Mouse (Mus musculus): ENCODE measurements around the gene H2-Ke6. TPM values are rescaled to one million over a fixed set of nuclear protein-coding genes. Genes with fewer than 3 reads are reported as not detected.

The H2-Ke6 gene
- polyA plus RNA-seq, 1 experiment from 2014 or later = 110 TPM

DNA sequence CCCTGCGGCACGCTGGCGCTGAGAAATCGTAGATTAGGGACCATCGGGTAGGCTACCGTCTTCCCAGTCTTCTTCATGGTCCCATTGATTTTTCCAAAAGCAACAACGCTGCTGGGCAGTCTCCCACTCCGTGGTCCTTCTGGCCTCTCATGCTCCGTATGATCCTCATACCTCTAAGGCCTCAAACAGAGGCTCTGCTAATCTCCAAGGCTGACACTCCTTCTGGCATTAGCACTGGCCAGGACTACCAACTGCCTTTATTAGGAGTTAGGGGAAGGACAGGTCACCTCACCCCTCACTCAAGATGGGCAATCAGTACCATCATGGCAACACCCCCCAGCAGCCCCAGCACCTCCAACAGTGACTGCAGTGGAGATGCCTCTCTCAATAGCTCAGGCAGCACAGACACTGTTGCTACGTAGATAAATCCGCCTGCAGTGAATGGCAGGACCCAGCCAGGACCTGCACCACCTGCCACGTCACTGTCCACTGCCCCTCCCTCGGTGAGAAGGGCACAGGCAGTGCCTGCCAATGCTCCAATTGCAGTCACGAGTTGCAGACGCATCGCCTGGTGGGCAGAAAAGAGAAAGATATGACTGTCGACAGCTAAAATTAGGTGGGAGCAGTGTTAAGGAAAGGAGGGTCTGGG, 765 bp upstream of the H2-Ke6 start:
- no peak for ATAC-seq (ENCODE audit: low FRiP score, low read depth)
- WGBS = 45% methylated on average over 17 of the region's 17 CpGs
- H3K9ac ChIP-seq (replicated peaks) = peak overlapping the region; percentile 32; the same call in 1 of the 2 replicates

DNA sequence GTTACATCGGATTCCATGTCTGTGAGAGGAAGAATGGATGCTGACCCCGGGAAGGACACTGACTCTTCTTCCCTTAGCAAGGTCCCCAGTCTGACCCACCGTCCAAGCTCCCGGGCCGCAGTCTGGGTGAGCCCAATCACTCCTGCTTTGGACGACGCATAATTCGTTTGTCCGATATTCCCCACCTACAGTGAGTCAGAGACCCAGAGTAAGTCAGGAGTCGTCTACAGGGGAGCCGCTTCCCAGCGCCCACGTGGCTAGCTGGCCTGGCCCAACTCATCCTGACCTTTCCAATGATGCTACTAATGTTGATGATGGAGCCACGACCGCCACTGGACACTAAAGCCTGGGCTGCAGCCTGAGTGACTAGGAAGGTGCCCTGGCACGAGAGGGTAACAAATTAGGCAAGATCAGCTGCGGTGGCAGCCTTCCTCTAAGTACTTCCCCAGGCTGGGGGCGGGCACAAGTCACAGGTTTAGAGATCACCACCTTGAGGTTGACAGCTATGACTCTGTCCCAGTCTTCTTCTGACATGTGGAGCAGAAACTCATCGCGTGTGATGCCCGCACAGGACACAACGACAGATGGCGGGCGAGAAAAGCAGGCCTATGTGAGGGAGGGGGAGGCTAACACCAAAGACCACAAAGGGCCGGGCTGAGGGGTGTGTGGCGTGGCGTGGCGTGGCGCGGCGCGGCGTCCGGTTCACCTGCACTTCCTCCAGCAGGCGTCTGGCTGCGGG, 774 bp downstream of the H2-Ke6 start:
- no peak for ATAC-seq (ENCODE audit: low FRiP score, low read depth)
- H3K36me3 ChIP-seq = peaks cover 32% of the 10 kb centered on the region
- peak overlapping the region; percentile 96 for H3K27ac ChIP-seq (replicated peaks)
- H3K4me2 ChIP-seq (replicated peaks) = peak overlapping the region; percentile 88
- no peaks in the 10 kb centered on the region for H3K9me3 ChIP-seq
- peak overlapping the region; percentile 88 for H3K9ac ChIP-seq (replicated peaks)
- no peaks in the 10 kb centered on the region for H3K27me3 ChIP-seq
- H3K4me3 ChIP-seq = peak overlapping the region; percentile 95
- H3K4me1 ChIP-seq = peaks cover 67% of the 10 kb centered on the region
- 4% methylated on average over 24 of the region's 36 CpGs for WGBS

More for the DNA sequence above, 765 bp upstream of the H2-Ke6 start:
- Histone ChIP-seq H3K4me1 (peaks cover 71% of the 10 kb centered on the region), H3K27me3 (no peaks in the 10 kb centered on the region), H3K4me3 (peak overlapping the region; percentile 95), H3K36me3 (peaks cover 19% of the 10 kb centered on the region), H3K27ac (replicated peaks) (peak overlapping the region; percentile 96), H3K9me3 (no peaks in the 10 kb centered on the region), H3K4me2 (replicated peaks) (peak overlapping the region; percentile 88)

DNA sequence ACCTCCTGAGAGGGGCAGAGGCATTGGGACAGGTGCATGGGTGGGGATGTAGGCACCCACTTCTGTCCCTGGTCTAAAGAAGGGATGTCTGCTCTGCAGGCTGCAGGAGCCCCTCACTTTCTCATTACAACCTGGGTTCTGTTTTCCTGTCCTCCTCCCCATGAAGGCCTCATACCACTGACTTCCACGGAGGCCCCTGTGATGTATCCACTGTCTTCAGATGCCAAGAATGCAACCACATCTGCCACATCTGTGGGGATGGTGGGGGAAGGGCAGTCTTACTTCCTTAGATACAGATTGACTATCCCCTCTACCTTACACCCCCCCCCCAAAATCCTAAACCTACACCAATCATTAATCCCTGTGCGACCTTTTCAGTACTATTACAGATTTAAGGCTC, 1.6 kb downstream of the H2-Ke6 start:
- peaks cover 40% of the 10 kb centered on the region for H3K36me3 ChIP-seq
- peak overlapping the region; percentile 88 for H3K4me2 ChIP-seq (replicated peaks)
- H3K9ac ChIP-seq (replicated peaks) = peak overlapping the region; percentile 88
- 7% methylated on average over 2 of the region's 2 CpGs for WGBS
- H3K9me3 ChIP-seq = no peaks in the 10 kb centered on the region
- peak overlapping the region; percentile 96 for H3K27ac ChIP-seq (replicated peaks)
- H3K4me1 ChIP-seq = peaks cover 67% of the 10 kb centered on the region
- H3K4me3 ChIP-seq = peak overlapping the region; percentile 95
- no peak for ATAC-seq (ENCODE audit: low FRiP score, low read depth)
- H3K27me3 ChIP-seq = no peaks in the 10 kb centered on the region

DNA sequence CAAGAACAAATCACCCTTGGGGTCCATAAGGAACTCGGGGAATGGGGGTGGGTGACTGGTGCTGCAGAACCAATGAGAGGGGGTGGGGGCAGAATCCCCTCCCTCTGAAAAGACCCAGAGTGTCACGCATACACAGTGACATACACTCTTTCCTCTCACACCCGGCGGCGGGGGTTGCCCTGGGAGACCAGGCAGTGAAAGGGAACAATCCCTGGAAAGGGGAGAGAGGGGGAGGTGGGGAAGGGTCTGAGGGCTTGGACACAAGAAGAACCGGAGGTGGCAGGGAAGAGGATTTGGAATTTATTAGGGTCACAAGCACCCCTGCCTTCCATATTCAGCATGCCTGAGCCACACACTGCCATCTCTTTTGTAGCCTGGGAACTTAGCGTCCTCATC, 2.1 kb downstream of the H2-Ke6 start:
- peak; percentile 71 for ATAC-seq (ENCODE audit: low FRiP score, low read depth)
- peak overlapping the region; percentile 88 for H3K9ac ChIP-seq (replicated peaks)
- no peaks in the 10 kb centered on the region for H3K27me3 ChIP-seq
- H3K27ac ChIP-seq (replicated peaks) = peak overlapping the region; percentile 96
- 1% methylated on average over 7 of the region's 7 CpGs for WGBS
- H3K4me3 ChIP-seq = peak overlapping the region; percentile 95
- peak overlapping the region; percentile 88 for H3K4me2 ChIP-seq (replicated peaks)
- H3K9me3 ChIP-seq = 0 out of 2 replicates have a peak, but pooled peaks cover 2% of the 10 kb centered on the region
- peaks cover 45% of the 10 kb centered on the region for H3K36me3 ChIP-seq
- H3K4me1 ChIP-seq = peaks cover 66% of the 10 kb centered on the region

DNA sequence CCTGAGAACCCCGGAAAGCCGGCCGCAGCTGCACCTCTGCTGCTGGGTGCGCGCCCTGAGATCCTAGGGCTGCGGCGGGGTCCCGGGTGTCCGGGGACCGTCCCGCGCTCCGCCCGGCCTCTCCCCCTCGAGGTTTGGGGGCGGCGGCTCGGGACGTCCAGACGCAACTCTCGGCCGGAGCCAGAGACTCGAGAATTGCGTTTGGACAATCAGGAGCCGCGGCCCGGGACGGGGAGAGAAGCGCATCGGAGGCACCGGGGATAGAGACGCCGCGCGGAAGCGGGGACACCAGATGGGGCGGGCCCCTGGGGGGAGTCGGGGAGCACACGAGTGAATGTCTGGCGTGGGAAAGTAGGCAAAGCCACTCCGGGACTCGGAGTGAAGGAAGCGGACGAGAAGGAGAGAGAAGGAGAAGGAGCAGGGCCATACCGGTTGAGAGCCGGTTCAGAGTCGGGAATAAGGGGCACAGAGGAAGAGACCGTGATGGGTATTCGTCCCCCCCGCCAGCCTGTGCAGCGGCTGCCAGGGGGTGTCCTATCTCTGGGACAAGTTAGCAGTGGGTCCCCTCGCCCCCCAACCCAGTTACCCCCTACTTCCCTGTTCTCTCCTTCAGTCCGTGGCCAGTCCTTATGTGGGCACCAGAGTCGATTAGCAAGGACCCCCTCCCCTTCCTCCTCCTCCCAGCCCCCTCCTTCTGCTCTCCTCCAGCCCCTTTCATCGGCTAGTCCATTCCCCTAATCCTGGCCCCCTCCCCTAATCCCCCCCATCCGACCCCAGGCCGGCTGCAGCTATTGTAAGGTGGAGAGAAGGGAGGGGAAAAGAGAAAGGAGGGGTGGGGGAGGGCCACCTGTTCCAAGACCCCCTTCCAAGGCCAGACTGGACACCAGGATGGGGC, 2.8 kb downstream of the H2-Ke6 start:
- peak overlapping the region; percentile 96 for H3K27ac ChIP-seq (replicated peaks)
- H3K4me3 ChIP-seq = peak overlapping the region; percentile 95
- H3K4me2 ChIP-seq (replicated peaks) = peak overlapping the region; percentile 88
- ATAC-seq (ENCODE audit: low FRiP score, low read depth) = peak; percentile 48
- no peaks in the 10 kb centered on the region for H3K27me3 ChIP-seq
- peak overlapping the region; percentile 88 for H3K9ac ChIP-seq (replicated peaks)
- under 1% methylated on average over 57 of the region's 57 CpGs for WGBS
- H3K36me3 ChIP-seq = peaks cover 50% of the 10 kb centered on the region
- H3K4me1 ChIP-seq = peaks cover 59% of the 10 kb centered on the region
- peaks cover 5% of the 10 kb centered on the region; the same call in 1 of the 2 replicates for H3K9me3 ChIP-seq

DNA sequence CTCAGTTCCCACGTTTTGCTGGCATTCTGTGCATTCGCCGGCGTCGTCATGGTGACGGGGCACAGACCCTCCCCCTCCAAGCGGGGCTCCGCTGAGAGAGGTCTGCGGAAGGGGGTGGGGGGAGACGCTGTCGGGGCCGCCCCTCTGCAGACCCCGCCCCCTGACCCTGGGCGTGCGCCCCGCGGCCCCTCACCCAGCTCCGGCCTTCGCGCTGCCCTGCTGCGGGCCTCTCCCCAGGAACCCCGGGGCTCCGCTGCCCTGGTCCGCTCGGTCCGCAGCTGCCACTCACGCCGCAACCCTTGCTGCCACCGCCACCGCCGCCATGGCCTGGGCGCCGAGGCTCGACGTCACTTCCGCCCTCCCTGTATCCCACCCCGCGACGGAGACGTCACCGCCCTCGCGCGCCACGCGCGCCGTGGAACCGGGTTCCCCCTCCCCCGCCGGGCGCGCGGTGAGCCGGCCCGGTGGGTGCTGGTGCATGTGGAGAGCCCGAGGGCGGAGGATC, 3.5 kb downstream of the H2-Ke6 start, which contains the start of gene Ring1:
Ring1 (minus strand) TSS at position 364 of the 505 bp plus-strand sequence.
- H3K4me2 ChIP-seq (replicated peaks) = peak within 1 kb of the TSS; percentile 88
- H3K27ac ChIP-seq (replicated peaks) = peak within 1 kb of the TSS; percentile 96
- H3K4me3 ChIP-seq = peak within 1 kb of the TSS; percentile 95
- H3K9me3 ChIP-seq = peaks cover 8% of the 10 kb centered on the region
- H3K27me3 ChIP-seq = no peaks in the 10 kb centered on the region
- peaks cover 47% of the 10 kb centered on the region for H3K36me3 ChIP-seq
- under 1% methylated on average over 58 of the region's 58 CpGs for WGBS
- peaks cover 52% of the 10 kb centered on the region for H3K4me1 ChIP-seq
- ATAC-seq (ENCODE audit: low FRiP score, low read depth) = peak; percentile 57
- peak within 1 kb of the TSS; percentile 88 for H3K9ac ChIP-seq (replicated peaks)

DNA sequence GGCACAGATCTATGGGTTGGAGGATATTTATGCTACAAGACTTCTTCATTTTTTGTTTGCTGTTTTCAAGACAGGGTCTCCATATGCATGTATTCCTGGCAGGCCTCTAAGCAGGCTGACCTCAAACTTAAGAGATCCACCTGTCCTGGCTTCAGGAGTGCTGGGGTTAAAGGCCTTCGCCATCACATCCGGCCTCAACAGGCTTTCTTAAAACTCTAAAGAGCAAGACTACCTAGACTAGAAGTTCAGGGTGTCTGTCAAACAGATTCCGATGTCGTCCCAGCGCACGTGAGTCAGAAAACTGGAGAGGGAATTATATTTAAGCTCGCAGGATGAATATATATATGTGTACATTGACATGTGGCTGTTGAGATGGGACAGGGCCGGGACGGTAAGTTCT, 4.2 kb downstream of the H2-Ke6 start:
- Histone ChIP-seq H3K9me3 (peaks cover 13% of the 10 kb centered on the region), H3K4me1 (peaks cover 45% of the 10 kb centered on the region), H3K27me3 (no peaks in the 10 kb centered on the region), H3K4me3 (peak overlapping the region; percentile 95), H3K36me3 (peaks cover 40% of the 10 kb centered on the region), H3K9ac (replicated peaks) (peak overlapping the region; percentile 88), H3K27ac (replicated peaks) (peak overlapping the region; percentile 96), H3K4me2 (replicated peaks) (peak overlapping the region; percentile 88)
- 62% methylated on average over 9 of the region's 9 CpGs for WGBS
- ATAC-seq (ENCODE audit: low FRiP score, low read depth) = no peak

DNA sequence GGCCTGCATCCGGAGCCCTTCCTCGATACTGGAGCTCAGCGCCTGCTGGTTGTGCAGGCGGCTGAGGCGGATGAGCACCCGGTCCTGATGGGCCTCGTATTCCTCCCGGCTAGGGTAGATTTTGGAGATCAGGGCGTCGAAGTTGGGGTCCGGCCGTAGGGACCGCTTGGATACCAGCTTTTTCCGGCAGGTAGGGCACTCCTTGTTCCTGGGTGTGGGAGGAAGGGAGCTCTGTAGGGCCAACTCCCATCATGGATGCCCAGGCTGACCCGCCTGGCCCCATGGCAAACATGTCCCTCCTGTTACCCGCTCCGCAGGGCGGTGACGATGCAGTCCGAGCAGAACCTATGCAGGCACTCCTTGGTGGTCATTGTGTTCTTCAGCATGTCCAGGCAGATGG, 4.9 kb downstream of the H2-Ke6 start:
- no peak overlapping the region for H3K9ac ChIP-seq (replicated peaks)
- H3K4me2 ChIP-seq (replicated peaks) = no peak overlapping the region
- peaks cover 13% of the 10 kb centered on the region for H3K9me3 ChIP-seq
- no peaks in the 10 kb centered on the region for H3K27me3 ChIP-seq
- peaks cover 38% of the 10 kb centered on the region for H3K4me1 ChIP-seq
- H3K27ac ChIP-seq (replicated peaks) = no peak overlapping the region
- ATAC-seq (ENCODE audit: low FRiP score, low read depth) = no peak
- H3K36me3 ChIP-seq = peaks cover 38% of the 10 kb centered on the region
- 98% methylated on average over 20 of the region's 20 CpGs for WGBS
- H3K4me3 ChIP-seq = no peak overlapping the region

DNA sequence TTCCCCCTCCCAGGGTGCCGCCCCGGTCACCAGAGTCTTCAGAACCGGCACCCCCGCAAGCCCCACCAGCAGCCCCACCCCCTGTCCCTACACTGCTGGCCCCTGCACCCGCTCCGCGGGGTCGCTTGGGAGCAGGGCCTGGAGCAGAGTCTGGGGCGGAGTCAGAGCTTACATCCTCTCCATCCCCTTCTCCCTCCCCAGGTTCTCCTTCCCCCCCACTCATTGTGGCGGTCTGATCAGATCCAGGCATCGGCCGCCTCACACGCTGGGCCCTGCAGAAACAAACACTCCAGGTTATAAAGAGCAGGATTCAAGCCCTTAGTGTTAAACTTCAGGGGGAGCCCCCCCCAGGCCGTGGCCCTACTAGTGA, 5.5 kb downstream of the H2-Ke6 start:
- WGBS = 95% methylated on average over 14 of the region's 14 CpGs
- no peak overlapping the region for H3K9ac ChIP-seq (replicated peaks)
- no peak overlapping the region for H3K4me3 ChIP-seq
- no peak for ATAC-seq (ENCODE audit: low FRiP score, low read depth)
- peaks cover 38% of the 10 kb centered on the region for H3K36me3 ChIP-seq
- H3K9me3 ChIP-seq = peaks cover 13% of the 10 kb centered on the region
- no peak overlapping the region for H3K4me2 ChIP-seq (replicated peaks)
- no peaks in the 10 kb centered on the region for H3K27me3 ChIP-seq
- peaks cover 35% of the 10 kb centered on the region for H3K4me1 ChIP-seq
- H3K27ac ChIP-seq (replicated peaks) = 0 out of 2 replicates have a peak overlapping the region, but pooled peaks have one; percentile 4

DNA sequence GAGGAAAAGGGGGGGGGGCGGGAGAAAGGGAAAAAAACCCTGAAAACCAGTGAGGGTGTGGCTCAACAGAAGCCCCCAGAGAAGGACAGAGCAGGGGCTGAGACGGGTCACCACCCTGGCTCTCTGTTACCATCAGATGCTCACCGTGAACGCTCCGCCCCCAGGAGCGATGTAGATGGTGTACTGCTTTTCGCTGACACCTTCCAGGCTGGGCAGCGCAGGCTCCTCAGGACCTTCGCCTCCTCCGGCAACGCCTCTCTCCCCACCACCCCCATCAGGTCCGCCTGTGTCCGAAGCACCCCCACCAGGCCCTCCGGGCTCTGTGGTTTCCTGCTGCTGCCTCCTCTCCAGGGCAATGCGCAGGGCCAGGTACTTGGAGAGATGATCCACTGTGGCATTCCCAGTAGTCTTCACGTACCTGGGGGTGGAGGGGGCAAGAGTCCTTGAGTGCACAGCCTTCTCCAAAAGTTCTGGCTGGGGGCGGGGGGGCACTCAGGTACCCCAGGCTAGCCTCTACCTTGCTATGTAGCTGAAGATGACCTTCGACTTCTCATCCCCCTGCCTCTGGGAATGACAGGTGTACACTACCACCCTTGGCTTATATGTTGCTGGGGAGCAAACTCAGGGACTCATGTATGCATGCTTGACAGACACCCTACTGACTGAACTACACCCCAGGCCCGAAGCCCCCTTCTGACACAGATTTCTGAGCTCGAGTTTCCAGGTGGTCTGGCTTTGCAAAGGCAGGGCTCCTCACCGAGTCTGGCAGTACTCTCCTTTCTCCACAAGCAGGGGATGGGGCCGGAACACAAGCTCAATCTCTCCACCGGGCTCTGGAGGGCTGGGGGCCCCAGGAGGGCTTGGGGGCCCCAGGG, 6.1 kb downstream of the H2-Ke6 start:
- H3K9ac ChIP-seq (replicated peaks) = 0 out of 2 replicates have a peak overlapping the region, but pooled peaks have one; percentile 20
- peaks cover 29% of the 10 kb centered on the region for H3K4me1 ChIP-seq
- no peak for ATAC-seq (ENCODE audit: low FRiP score, low read depth)
- peaks cover 40% of the 10 kb centered on the region for H3K36me3 ChIP-seq
- 0 out of 2 replicates have a peak overlapping the region, but pooled peaks have one; percentile 4 for H3K27ac ChIP-seq (replicated peaks)
- H3K9me3 ChIP-seq = peaks cover 13% of the 10 kb centered on the region
- no peaks in the 10 kb centered on the region for H3K27me3 ChIP-seq
- H3K4me3 ChIP-seq = no peak overlapping the region
- no peak overlapping the region for H3K4me2 ChIP-seq (replicated peaks)
- WGBS = 95% methylated on average over 23 of the region's 23 CpGs

DNA sequence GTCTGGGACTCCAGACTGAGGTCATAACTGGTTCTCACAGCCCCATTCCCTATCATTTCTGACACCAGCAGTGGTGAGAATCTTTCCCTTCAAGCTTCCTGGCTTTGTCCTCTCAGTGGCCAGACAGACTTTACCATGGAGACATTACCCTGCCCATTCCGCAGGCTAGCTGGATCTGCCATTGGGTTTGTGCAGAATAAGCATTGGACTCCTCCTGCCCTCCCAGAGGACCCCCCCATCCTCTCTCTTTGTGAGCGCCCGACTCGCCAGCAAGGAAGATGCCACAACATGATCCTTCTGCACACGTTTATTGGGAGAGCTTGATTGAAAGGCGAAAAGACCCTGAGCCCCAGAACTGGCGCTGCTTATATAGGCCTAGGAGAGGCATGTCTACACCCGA, 14.4 kb downstream of the H2-Ke6 start:
- Histone ChIP-seq H3K9me3 (0 out of 2 replicates have a peak, but pooled peaks cover 7% of the 10 kb centered on the region), H3K9ac (replicated peaks) (no peak overlapping the region), H3K27me3 (no peaks in the 10 kb centered on the region), H3K36me3 (peaks cover 14% of the 10 kb centered on the region), H3K4me1 (no peaks in the 10 kb centered on the region), H3K27ac (replicated peaks) (no peak overlapping the region), H3K4me2 (replicated peaks) (no peak overlapping the region), H3K4me3 (no peak overlapping the region)
- 97% methylated on average over 8 of the region's 8 CpGs for WGBS
- no peak for ATAC-seq (ENCODE audit: low FRiP score, low read depth)
